Comparison of ENCODE assay signal across 19 mouse cellular contexts in the genomic region with DNA sequence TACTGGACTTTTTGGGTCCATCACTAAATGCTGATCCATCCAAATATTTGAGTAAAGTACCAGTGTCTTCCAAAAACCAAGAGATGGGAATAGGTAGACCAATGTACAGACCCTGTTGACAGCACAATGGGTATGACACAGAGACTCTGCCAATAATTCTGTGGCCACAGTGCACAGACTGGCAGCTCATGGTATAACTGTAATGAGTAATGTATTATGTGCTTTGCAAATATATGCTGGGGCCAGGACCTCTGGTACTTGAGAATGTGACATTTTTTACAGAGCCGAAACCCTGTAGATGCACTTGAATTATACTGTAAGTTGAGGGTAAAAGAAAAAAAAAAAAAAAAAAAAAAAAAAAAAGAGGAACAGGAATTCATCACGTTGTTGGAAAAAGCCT.
"Had no signal": no experiment of that assay in that cellular context is flagged by ENCODE, and none has a peak within 500 bp of the region (broad histone marks: within the 10 kb centered on the region; RNA-seq: fewer than 3 reads in every experiment).

No protein-coding gene starts in this region.

- DNase-seq: lung, adult 2 months; lung, postnatal 36 days; midbrain, embryonic 14.5 days; retina, postnatal 1 day; right cerebral cortex, adult 18-20 months; right cerebral cortex, postnatal 25 days; right cerebral cortex, postnatal 4 days; spleen, adult 18-20 months; thymus, adult 18-20 months; thymus, postnatal 14 days; thymus, postnatal 36 days had no signal

- H3K9ac ChIP-seq: liver, embryonic 12.5 days; liver, embryonic 14.5 days; midbrain, embryonic 12.5 days; neural tube, embryonic 13.5 days; neural tube, embryonic 15.5 days had no signal

- H3K4me2 ChIP-seq: liver, embryonic 12.5 days; midbrain, embryonic 12.5 days; neural tube, embryonic 13.5 days; neural tube, embryonic 15.5 days had no signal

- H3K4me1 ChIP-seq: liver, embryonic 12.5 days; midbrain, embryonic 10.5 days; midbrain, embryonic 12.5 days; neural tube, embryonic 13.5 days; neural tube, embryonic 15.5 days had no signal

- H3K4me3 ChIP-seq: liver, embryonic 12.5 days; midbrain, embryonic 10.5 days; midbrain, embryonic 12.5 days; myocyte; neural tube, embryonic 13.5 days; neural tube, embryonic 15.5 days had no signal

- H3K36me3 ChIP-seq: liver, embryonic 12.5 days; midbrain, embryonic 10.5 days; midbrain, embryonic 12.5 days; neural tube, embryonic 13.5 days; neural tube, embryonic 15.5 days had no signal

- H3K27ac ChIP-seq: liver, embryonic 12.5 days; liver, embryonic 14.5 days; midbrain, embryonic 10.5 days; midbrain, embryonic 12.5 days; neural tube, embryonic 13.5 days; neural tube, embryonic 15.5 days had no signal

- H3K27me3 ChIP-seq: liver, embryonic 12.5 days; midbrain, embryonic 12.5 days; neural tube, embryonic 13.5 days; neural tube, embryonic 15.5 days had no signal

- ATAC-seq: liver, embryonic 12.5 days; midbrain, embryonic 16.5 days had no signal

- H3K9me3 ChIP-seq: liver, embryonic 12.5 days; midbrain, embryonic 10.5 days; midbrain, embryonic 12.5 days; neural tube, embryonic 13.5 days; neural tube, embryonic 15.5 days had no signal
